Mouse (Mus musculus): ENCODE measurements around the gene Art5.
"Not testable (repeated sequence)": the region's sequence is repeated elsewhere in the genome, so short reads cannot be mapped to it uniquely, and the experiment has no call there.

Art5 gene

DNA sequence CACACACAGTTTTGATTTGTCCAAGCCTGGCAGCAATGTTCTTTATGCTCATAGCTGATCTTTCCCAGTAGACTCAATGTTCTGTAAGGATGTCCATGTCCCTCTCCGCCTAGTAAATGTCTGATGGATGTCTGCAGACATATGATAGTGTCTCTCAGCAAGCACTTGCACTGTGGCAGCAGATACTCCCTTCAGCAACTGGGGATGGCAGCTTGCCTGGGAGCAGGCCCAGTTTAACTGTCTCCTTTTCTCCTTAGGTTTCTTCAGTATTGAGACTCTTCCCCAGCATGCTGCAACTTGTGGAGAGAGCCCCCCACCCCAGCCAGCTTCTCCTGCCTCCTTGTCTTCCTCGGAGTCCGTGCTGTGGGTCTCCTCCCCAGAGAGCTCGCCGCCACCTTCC is 27.5 kb downstream of the Art5 start:
- DNase-seq (ENCODE audit: low spot score) = no peak

DNA sequence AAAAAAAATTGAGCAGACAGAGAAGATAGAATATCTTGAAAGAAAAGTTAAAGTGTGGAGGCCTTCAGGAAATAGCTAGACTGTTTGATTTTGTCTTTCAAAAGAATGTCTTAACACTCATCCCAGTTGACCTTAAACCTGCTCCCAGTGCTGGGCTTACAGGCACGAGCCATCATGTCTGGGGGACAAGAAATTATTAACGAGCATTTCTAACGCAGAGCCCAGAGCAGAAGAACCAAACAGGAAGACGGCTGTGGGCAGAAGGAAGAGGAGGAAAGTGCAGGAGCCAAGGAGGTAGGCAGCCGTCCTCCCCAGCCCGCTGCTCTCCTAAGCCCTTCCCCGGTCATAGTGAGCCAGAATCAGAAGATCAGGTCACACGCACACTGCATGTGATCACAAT is 29.0 kb downstream of the Art5 start:
- no peak for DNase-seq (ENCODE audit: low spot score)

DNA sequence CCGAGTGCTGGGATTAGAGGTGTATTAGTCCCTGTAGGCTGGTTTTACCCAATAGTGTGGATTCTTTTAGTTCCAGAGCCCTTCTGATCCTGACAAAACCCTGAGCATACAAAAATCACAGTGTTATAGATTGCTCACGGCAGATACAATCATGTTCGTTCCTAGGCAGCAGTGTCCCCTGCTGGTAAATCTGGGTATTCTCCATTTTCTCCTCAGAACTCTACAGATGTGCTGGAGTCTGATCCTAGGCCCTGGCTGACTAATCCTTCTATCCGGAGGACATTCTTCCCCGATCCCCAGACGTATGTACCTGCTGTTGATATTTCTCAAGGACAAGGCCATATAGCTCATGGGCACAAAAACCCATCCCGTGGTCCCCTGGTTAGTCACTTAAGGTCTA is 30.8 kb downstream of the Art5 start:
- DNase-seq (ENCODE audit: low spot score) = peak; percentile 66

DNA sequence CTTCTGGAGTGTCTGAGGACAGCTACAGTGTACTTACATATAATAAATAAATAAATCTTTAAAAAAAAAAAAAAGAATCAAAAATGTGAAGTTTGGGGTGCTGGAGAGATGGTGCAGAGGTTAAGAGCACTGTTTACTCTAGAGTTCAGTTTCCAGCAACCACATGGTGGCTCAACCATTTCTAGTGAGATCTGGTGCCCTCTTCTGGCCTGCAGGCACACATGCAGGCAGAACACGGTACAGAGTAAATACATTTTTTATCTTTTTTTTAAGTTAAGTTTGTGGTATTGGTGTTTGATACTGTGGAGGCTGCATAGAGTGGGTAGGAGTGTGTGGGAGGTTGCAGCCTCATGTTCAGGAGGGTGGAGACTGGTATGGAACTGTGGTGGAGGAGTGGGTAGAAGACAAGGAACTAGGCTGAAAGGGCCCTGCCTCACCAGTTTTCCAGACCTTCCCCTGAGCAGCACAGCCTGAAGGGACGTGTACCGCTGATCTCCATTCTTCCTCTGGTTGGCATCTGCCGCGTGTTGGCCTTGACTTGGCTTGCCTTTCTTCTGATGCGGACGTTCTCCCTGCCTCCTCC is 32.5 kb downstream of the Art5 start:
- peak; percentile 29 for DNase-seq (ENCODE audit: low spot score)

DNA sequence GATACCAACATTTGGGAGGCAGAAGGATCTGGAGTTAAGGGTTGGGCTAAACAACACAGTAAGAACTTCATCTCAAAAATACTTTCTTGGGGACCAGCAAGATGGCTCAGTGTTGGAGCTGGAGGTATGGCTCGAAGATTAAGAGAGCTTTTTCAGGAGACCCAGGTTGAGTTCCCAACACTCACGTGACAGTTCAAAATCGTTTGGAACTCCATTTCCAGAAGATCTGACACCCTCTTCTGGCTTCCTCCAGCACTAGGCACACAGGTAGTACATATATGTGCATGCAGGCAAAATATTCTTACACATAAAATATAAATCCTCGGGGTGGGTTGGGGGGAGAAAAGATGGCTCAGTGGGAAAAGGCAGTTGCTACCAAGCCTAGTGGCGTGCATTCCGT is 42.9 kb downstream of the Art5 start:
- no peak for DNase-seq (ENCODE audit: low spot score)

DNA sequence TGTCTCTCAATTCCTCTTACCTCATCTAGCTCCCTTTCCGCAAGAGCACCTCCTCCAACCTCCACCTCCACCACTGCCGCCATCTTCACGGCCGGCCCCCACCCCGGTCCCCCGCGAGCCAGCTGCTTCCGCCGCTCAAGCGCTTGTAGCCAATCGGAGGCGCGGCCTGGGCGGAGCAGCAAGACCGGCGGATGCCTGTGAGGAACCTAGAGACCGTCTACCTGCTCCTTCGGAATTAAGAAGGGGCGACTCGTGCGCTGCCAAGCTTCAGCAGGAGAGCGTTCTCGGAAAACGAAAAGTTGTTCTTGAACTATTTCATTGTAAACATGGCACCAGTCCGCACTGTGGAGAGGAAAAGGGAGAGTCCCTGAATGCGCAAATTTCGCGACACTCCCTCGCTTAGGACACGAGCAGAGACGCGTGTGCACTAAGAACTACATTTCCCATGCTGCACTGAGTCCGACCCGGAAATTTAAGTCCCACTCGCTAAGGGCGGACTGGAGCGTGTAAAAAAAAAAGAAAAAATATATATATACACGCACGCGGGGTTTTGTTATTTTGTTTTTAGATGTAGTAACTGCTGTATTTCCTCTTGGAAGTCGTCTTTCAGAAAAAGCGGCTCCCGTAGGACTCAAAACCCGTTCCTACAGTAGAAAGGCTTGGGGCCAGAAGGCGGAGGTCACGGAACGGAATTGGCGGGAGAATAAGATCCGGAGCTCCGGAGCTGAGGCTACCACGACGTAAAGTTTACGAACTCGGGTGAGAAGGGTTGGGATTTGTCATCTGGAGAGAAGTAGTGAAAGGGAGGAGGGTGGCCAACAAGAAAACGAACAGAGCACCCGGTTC is 44.0 kb downstream of the Art5 start, which contains the start of the genes Rnf121, Xndc1 and Xntrpc:
Gene Rnf121, minus strand, starts transcription at position 424 of the 846 bp plus-strand sequence.
Gene Xndc1, plus strand, starts transcription at position 466 of the 846 bp plus-strand sequence.
Gene Xntrpc, plus strand, starts transcription at position 668 of the 846 bp plus-strand sequence.
- DNase-seq (ENCODE audit: low spot score) = peak; percentile 91

DNA sequence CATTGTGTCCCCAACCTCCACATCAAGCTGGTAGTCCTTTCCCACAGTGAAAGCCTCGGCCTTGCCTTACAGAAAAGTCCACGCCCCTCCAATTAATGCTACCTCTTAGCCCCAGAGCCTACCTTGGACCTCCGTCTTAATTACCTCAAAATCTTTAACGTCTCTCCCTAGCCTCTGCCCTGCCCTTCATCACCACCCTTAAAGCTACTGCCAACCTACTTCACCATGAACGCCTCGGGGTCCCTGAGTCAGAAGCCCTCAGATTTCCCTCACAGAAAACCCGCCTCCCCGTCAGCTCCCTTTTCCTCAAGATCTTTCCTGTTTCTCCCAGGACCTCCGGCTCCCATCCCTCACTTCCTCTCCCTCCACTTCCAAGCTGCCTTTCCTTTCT is 44.6 kb downstream of the Art5 start:
- no peak for DNase-seq (ENCODE audit: low spot score)

DNA sequence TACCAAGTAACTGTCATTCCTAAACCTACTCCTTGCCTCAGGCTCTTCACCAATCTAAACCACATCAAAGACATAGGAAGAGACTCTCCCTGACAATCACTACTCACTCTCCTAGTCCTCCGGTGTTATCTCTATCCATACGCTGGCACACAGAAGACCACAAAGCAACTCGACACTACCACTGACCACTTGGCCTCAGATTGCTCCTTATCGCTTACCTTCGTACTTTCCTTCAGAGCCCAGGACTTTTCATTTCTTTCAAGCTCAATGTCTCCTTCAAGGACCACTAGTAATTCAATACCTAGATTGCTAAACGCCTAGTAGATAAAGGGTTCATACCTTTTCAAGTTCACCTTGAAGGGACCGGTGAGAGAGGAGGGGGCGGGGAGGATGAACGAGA is 45.4 kb downstream of the Art5 start:
- DNase-seq (ENCODE audit: low spot score) = no peak

DNA sequence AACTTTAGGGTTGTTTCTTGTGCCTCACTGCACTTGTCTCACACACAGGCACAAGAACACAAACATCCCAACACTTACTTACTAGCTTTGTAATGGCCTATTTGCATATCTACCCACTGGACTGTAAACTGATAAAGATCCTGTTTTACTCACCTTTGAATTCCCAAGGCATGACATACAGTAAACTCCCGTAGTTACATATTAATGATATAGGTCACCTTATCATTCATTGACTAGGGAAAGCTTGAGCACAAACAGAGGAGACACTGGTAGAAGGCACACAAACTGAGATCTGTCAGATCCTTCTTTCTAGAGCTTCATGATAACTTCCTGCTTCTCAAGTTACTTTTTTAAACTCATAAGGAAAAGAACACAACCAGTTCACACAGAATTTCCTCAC is 47.1 kb downstream of the Art5 start:
- no peak for DNase-seq (ENCODE audit: low spot score)

DNA sequence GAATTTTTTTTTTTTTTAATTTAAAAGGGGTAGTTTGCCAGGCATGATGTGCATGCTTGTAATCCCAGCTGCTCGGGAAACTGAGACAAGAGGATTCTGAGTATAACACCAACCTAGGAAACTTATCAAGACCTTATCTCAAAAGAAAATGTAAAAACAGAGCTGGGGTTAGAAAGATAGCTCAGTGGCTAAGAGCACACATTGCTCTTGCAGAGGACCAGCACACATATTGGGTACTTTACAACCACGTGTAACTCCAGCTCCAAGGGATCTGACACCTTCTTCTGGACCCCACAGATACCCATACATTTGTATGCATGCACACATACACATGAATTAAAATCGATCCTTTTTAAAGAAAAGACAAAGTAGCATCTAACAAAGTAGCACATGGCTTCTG is 47.9 kb downstream of the Art5 start:
- no peak for DNase-seq (ENCODE audit: low spot score)

DNA sequence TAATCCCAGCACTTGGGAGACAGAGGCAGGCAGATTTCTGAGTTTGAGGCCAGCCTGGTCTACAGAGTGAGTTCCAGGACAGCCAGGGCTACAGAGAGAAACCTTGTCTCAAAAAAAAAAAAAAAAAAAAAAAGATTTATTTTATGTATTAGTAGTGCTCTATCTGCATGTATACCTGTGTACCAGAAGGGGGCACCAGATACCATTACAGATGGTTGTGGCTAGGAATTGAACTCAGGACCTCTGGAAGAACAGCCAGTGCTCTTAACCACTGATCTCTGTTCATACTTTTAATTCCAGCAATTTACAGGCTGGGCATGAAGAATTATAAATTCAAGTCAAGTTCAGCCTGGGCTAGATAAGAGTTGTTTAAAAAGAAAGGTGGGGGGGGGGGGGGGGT is 60.8 kb downstream of the Art5 start:
- DNase-seq (ENCODE audit: low spot score) = not testable (repeated sequence)

All from retina, embryonic 14.5 days (tissue).